In genomic region chr3:51701950-51702349, GRCm38 (mm10) we compare ENCODE assay signal across 9 mouse cellular contexts. TPM values are rescaled to one million over a fixed set of nuclear protein-coding genes. Genes with fewer than 3 reads are reported as not detected.
DNase-seq lines count a peak whose midpoint lies in the region; ATAC-seq and TF ChIP-seq lines count a peak whose summit lies in the region.
"Had no signal": no experiment of that assay in that cellular context is flagged by ENCODE, and none has a peak within 500 bp of the region (broad histone marks: within the 10 kb centered on the region; RNA-seq: fewer than 3 reads in every experiment).

No protein-coding gene starts in this region.

- peak overlapping the region; percentile 70 for H3K4me2 ChIP-seq in lung, postnatal 0 days (replicated peaks; ENCODE audit: low read depth, low read length)
- peak overlapping the region; percentile 41 for H3K4me2 ChIP-seq in hindbrain, embryonic 11.5 days (replicated peaks; ENCODE audit: low read depth, low read length)

- WGBS in lung, postnatal 0 days, result 26% methylated on average over 13 of the region's 13 CpGs
- WGBS in lung, adult 2 months, result 50% methylated on average over 13 of the region's 13 CpGs
- 2% methylated on average over 13 of the region's 13 CpGs for WGBS in hindbrain, embryonic 11.5 days
- 2% methylated on average over 13 of the region's 13 CpGs for WGBS in midbrain, embryonic 10.5 days
- 54% methylated on average over 13 of the region's 13 CpGs for WGBS in kidney, adult 2 months

- peaks cover 11% of the 10 kb centered on the region; the same call in 1 of the 2 replicates for H3K4me1 ChIP-seq in lung, postnatal 0 days (ENCODE audit: insufficient read depth, low read depth, low read length)
- peaks cover 5% of the 10 kb centered on the region; the same call in 1 of the 2 replicates for H3K4me1 ChIP-seq in lung, adult 2 months (ENCODE audit: control insufficient read depth, insufficient read depth, low read length)
- peaks cover 11% of the 10 kb centered on the region for H3K4me1 ChIP-seq in hindbrain, embryonic 11.5 days (replicated peaks; ENCODE audit: control insufficient read depth, insufficient read depth, low read length)
- H3K4me1 ChIP-seq in midbrain, embryonic 10.5 days, result peaks cover 36% of the 10 kb centered on the region
- peaks cover 7% of the 10 kb centered on the region; the same call in 1 of the 2 replicates for H3K4me1 ChIP-seq in kidney, adult 2 months (ENCODE audit: control insufficient read depth, insufficient read depth, low read length)

- no peaks in the 10 kb centered on the region for H3K36me3 ChIP-seq in lung, postnatal 0 days (ENCODE audit: insufficient read depth, low read length)
- H3K36me3 ChIP-seq in hindbrain, embryonic 11.5 days (ENCODE audit: control insufficient read depth, insufficient read depth, low read length), result no peaks in the 10 kb centered on the region
- peaks cover 3% of the 10 kb centered on the region for H3K36me3 ChIP-seq in midbrain, embryonic 10.5 days
- no peaks in the 10 kb centered on the region for H3K36me3 ChIP-seq in kidney, adult 2 months (ENCODE audit: control insufficient read depth, insufficient read depth, low read length)

- H3K4me3 ChIP-seq in lung, postnatal 0 days (ENCODE audit: low read depth, low read length), result peak overlapping the region; percentile 31; the same call in 1 of the 2 replicates
- H3K4me3 ChIP-seq in lung, adult 2 months (replicated peaks; ENCODE audit: extremely low read depth, low read depth, low read length), result no peak overlapping the region
- H3K4me3 ChIP-seq in hindbrain, embryonic 11.5 days (ENCODE audit: low read depth, low read length), result peak overlapping the region; percentile 13
- peak overlapping the region; percentile 49 for H3K4me3 ChIP-seq in midbrain, embryonic 10.5 days
- H3K4me3 ChIP-seq in kidney, adult 2 months (ENCODE audit: insufficient read depth, low read depth, low read length), result no peak overlapping the region

- ATAC-seq in lung, postnatal 0 days, result peak; percentile 23
- ATAC-seq in hindbrain, embryonic 11.5 days (ENCODE audit: low FRiP score), result peak; percentile 87

- TF ChIP-seq CTCF in lung, postnatal 0 days (IDR thresholded peaks at IDR 0.05), result no peak
- TF ChIP-seq CTCF in lung, adult 2 months (IDR thresholded peaks at IDR 0.05; ENCODE audit: insufficient read depth, low read length), result no peak
- TF ChIP-seq CTCF in kidney, adult 2 months (conservative IDR thresholded peaks at IDR 0.05; ENCODE audit: insufficient read depth, insufficient read length, low read depth, low read length), result no peak

- H3K9ac ChIP-seq in lung, postnatal 0 days (replicated peaks; ENCODE audit: low read depth), result 0 out of 2 replicates have a peak overlapping the region, but pooled peaks have one; percentile 19
- peak overlapping the region; percentile 62 for H3K9ac ChIP-seq in hindbrain, embryonic 11.5 days (ENCODE audit: low read depth, low read length)

- H3K9me3 ChIP-seq in lung, postnatal 0 days (ENCODE audit: low read length), result no peaks in the 10 kb centered on the region
- H3K9me3 ChIP-seq in hindbrain, embryonic 11.5 days (ENCODE audit: control insufficient read depth, low read length), result no peaks in the 10 kb centered on the region
- no peaks in the 10 kb centered on the region for H3K9me3 ChIP-seq in midbrain, embryonic 10.5 days (replicated peaks)

- TF ChIP-seq POLR2A in lung, adult 2 months (IDR thresholded peaks at IDR 0.05; ENCODE audit: borderline replicate concordance, extremely low read depth, low read depth, low read length), result no peak
- no peak for TF ChIP-seq POLR2A in kidney, adult 2 months (IDR thresholded peaks at IDR 0.05; ENCODE audit: low read depth, low read length)

- no peak for DNase-seq in lung, postnatal 0 days (ENCODE audit: low spot score)
- no peak for DNase-seq in lung, adult 2 months
- DNase-seq in embryo, embryonic 9.5 days (ENCODE audit: extremely low spot score), result peak; percentile 79
- peak; percentile 67 for DNase-seq in hindbrain, embryonic 11.5 days (ENCODE audit: low spot score)
- peak; percentile 74 for DNase-seq in midbrain, embryonic 10.5 days (ENCODE audit: low spot score)
- peak; percentile 27 for DNase-seq in yolk sac, embryonic 10.5 days (ENCODE audit: low spot score)
- no peak for DNase-seq in spleen, adult 18-20 months
- no peak for DNase-seq in kidney, adult 2 months

- TF ChIP-seq EP300 in lung, postnatal 0 days (IDR thresholded peaks at IDR 0.05), result no peak

- H3K27ac ChIP-seq in lung, postnatal 0 days (ENCODE audit: low read length), result peak overlapping the region; percentile 51
- H3K27ac ChIP-seq in hindbrain, embryonic 11.5 days (ENCODE audit: low read depth, low read length), result peak overlapping the region; percentile 93
- H3K27ac ChIP-seq in midbrain, embryonic 10.5 days (replicated peaks), result peak overlapping the region; percentile 97
- no peak overlapping the region for H3K27ac ChIP-seq in kidney, adult 2 months (ENCODE audit: insufficient read depth, low read depth, low read length)
- H3K27ac ChIP-seq: macrophage had no signal

- no peaks in the 10 kb centered on the region for H3K27me3 ChIP-seq in lung, postnatal 0 days (replicated peaks; ENCODE audit: insufficient read depth, low read length)
- H3K27me3 ChIP-seq in hindbrain, embryonic 11.5 days (ENCODE audit: control insufficient read depth, insufficient read depth, low read length), result no peaks in the 10 kb centered on the region
- H3K27me3 ChIP-seq in midbrain, embryonic 10.5 days (ENCODE audit: low read depth, poor library complexity, severe bottlenecking), result no peaks in the 10 kb centered on the region
- no peaks in the 10 kb centered on the region for H3K27me3 ChIP-seq in kidney, adult 2 months (replicated peaks; ENCODE audit: control insufficient read depth, insufficient read depth, low read length)

RNA-seq across cellular contexts. Expression of gene Mgst2, which starts 41.8 kb away (rescaled TPM):
- polyA plus RNA-seq in lung, postnatal 0 days (2015; fragmentation: Nextera tagmentation; extraction: Ambion mirVana), result 6.7 and 8.6 TPM in 2 replicates
- polyA plus RNA-seq in lung, adult 2 months (2012; rRNA removed), result 1.3 and 3.6 TPM in 2 replicates
- 0.09 TPM in 1 of 2 replicates, not detected in the other for polyA plus RNA-seq in hindbrain, embryonic 11.5 days (2014; fragmentation: Nextera tagmentation; extraction: Ambion mirVana)
- polyA plus RNA-seq in midbrain, embryonic 10.5 days (2016; fragmentation: Nextera tagmentation; extraction: Ambion mirVana), result 0.31 and 0.34 TPM in 2 replicates
- polyA plus RNA-seq in kidney, adult 2 months (2012; rRNA removed), result 0.11 and 0.55 TPM in 2 replicates

Comparison
In these comparisons a context has a peak if more than half of its experiments do, and no peak if none do; other contexts are left out.
1. H3K4me3 ChIP-seq: peak in lung, postnatal 0 days (single experiment), hindbrain, embryonic 11.5 days (single experiment) and midbrain, embryonic 10.5 days (single experiment); none in lung, adult 2 months (single experiment) and kidney, adult 2 months (single experiment).
2. DNase-seq: peak in embryo, embryonic 9.5 days (single experiment), hindbrain, embryonic 11.5 days (single experiment), midbrain, embryonic 10.5 days (single experiment) and yolk sac, embryonic 10.5 days (single experiment); none in lung, postnatal 0 days (single experiment), lung, adult 2 months (single experiment), spleen, adult 18-20 months (0 of 2) and kidney, adult 2 months (single experiment).